Mouse (Mus musculus) stomach, postnatal 0 days (tissue): ENCODE results near the gene Bcl2l2.

ENCODE experiments used
- CTCF ChIP-seq: IDR thresholded peaks from 2 replicates; pipeline ENCODE4 v1.5.1; 2016; ENCODE audit warnings: antibody characterized with exemption, low read depth, mild to moderate bottlenecking, moderate library complexity
- EP300 ChIP-seq: optimal IDR thresholded peaks from 2 replicates; pipeline ENCODE3; 2016; ENCODE audit warnings: antibody characterized with exemption

- TF ChIP-seq EP300 (no peak), CTCF (no peak)
These were observed 44.1 kb downstream of the Bcl2l2 start for GRCm38 (mm10) chr14:54927296-54927695.
